Mouse (Mus musculus) ES-Bruce4 (cell line): Measurements from ENCODE around the gene Itga1.

Experiments
- CTCF ChIP-seq: IDR thresholded peaks from one replicate; pipeline ENCODE4 v1.8.1; 2011; ENCODE audit warnings: low read depth, low read length
- EP300 ChIP-seq: IDR thresholded peaks from 2 replicates; pipeline ENCODE4 v1.6.1; 2011; ENCODE audit warnings: low read depth, low read length; ENCODE audit not compliant: insufficient read depth
- POLR2A ChIP-seq: IDR thresholded peaks from one replicate; pipeline ENCODE4 v1.8.1; 2011; ENCODE audit warnings: low read length; ENCODE audit not compliant: insufficient read depth

GRCm38 (mm10) chr13:114909514-114909913 is 192.2 kb downstream of the Itga1 start:
- TF ChIP-seq POLR2A (no peak), CTCF (no peak), EP300 (no peak)
